Mouse (Mus musculus) heart, adult 9 months (tissue): ENCODE measurements around the gene Emc8.
"Not testable (repeated sequence)": the region's sequence is repeated elsewhere in the genome, so short reads cannot be mapped to it uniquely, and the experiment has no call there.

ENCODE experiments used
- DNase-seq, 2 experiments: peaks; one replicate each; pipeline ENCODE4 v3.0.0; 2022; ENCODE audit warnings: low spot score in 2 of 2

Gene Emc8

DNA sequence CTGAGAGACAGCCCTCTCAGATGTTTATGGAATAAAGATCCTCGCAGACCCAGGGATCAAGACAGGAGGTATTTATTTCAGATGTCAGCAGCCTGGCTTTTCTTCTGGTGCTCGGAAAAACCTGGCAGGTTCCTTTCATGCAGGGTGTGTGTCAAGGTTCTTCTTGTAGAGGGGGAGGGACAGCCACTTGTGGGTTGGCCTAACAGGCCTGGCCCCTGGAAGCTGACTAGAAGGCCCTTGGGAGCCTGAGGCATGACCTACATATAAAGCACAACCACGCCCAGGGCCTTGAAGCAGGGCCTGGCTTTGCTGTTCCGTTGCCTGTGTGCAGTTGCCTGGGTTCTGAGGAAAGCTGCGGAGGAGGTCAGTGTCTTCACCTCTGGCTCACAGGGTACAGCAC lies 16.7 kb upstream of the Emc8 start:
- peak; percentile 70 to 71 for DNase-seq

GRCm38 (mm10) chr8:120684082-120684481 lies 15.7 kb upstream of the Emc8 start:
- DNase-seq: no peak

DNA sequence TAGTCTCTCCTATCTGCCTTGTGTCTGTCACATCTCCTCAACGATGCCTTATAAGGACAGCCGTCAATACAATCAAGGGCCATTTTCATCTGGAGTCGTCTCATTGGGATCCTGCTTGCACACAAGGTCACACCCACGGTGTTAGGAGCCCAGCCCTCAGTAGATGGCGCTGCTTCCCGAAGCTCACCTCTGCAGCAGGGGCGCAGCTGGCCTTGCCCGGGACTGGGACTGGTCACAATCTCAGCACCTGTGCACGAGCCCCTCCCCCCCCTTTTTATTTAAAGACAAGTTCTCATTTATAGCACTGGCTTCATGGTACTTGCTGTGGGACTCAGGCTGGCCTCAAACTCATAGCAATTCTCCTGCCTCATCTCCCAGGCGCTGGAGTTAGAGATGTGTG lies 15.2 kb upstream of the Emc8 start:
- peak; percentile 56 to 74 for DNase-seq

DNA sequence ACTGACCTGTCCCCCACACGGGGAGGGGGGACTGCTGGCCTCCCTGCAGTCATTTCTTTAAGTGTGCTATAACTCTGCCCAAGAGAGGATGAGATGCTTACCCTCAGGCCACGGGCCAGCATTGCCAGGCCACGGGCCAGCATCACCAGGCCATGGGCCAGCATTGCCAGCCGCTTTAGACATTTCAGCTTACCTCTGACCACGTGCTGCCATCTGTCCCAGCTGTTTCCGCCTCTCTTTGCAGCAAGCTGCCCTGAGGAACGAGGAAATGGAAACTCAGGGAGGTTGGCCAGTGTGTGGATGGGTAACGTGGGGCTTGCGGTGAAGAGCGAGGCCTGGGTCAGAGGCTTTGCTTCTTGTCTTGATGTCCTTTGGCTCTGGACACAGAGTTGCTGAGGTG lies 12.7 kb upstream of the Emc8 start:
- no peak for DNase-seq

- not testable (repeated sequence) for DNase-seq
These were observed 12.0 kb upstream of the Emc8 start for GRCm38 (mm10) chr8:120680405-120680804.

DNA sequence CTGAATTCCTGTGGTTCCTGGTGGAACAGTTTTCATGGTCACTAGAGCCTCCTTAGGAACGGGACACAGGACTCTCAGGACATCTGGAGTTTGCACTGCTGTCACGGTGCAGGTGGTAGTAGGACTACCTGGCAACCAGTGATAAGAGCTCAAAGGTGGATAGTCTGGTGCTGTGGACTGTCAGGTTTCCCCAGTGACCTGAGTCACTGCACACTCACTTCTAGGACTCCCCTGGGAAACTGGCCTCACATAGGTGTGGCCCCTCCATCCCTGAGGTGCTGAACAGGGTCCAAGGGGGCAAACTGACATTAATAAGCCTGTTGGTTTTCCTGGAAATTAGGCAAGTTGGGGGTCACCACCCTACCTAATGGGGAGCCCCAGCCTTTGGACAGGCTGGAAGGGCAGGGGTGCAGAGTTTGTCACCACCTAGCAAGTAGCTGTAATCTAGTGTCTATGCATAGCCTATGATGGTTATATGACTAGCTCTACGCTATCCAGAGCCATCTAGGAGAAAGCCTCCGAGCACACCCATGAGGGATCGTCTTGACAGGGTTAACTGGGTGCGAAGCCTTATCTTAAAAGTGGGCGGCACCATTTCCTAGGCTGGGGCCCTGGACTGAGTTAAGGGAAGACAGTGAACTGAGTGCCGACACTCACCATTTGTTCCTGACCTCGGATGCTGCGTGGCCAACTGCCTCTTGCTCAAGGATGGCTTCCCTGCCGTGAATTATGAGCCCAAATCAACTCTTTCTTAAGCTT lies 11.4 kb upstream of the Emc8 start:
- DNase-seq: no peak

GRCm38 (mm10) chr8:120678447-120678846 lies 10.1 kb upstream of the Emc8 start:
- DNase-seq: peak; percentile 76 to 84

GRCm38 (mm10) chr8:120675718-120676117 lies 7.3 kb upstream of the Emc8 start:
- no peak for DNase-seq

- no peak for DNase-seq
These were observed 4.9 kb upstream of the Emc8 start for GRCm38 (mm10) chr8:120673298-120673697.

DNA sequence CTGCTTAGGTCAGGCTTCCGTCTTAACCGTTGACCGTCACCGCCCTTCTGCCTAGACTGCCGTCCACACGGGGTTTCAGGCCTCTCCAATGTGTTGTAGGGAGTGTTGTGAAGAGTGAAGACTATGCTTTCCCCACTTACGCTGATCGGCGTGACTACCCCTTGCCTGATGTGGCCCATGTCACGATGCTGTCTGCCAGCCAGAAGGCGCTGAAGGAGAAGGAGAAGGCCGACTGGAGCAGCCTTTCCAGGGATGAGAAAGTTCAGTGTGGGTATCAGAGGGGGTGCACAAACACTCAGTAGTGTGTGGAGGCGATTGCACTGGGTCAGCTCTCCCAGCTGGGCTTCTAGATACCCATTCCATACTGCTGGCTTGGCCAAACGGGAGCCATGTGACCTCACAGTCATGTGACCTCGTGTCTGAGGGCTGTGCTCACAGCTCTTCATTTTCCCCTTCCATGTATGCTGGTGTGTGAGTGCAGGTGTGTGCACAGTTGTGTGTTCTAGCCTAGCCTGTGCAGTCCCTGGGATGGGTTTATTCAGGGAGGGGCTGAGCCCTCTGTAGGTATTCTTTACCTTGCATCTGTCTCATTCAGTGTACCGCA lies 4.4 kb upstream of the Emc8 start:
- DNase-seq: no peak

- no peak for DNase-seq
These were observed 3.4 kb upstream of the Emc8 start for GRCm38 (mm10) chr8:120671775-120672174.

- peak; percentile 88 to 90 for DNase-seq
These were observed 606 bp downstream of the Emc8 start, which contains the start of the genes Gm27021 and Cox4i1 for GRCm38 (mm10) chr8:120667561-120668373. Gene Gm27021 (minus strand): TSS chr8:120668079. Gene Cox4i1 (plus strand): TSS chr8:120668222.

DNA sequence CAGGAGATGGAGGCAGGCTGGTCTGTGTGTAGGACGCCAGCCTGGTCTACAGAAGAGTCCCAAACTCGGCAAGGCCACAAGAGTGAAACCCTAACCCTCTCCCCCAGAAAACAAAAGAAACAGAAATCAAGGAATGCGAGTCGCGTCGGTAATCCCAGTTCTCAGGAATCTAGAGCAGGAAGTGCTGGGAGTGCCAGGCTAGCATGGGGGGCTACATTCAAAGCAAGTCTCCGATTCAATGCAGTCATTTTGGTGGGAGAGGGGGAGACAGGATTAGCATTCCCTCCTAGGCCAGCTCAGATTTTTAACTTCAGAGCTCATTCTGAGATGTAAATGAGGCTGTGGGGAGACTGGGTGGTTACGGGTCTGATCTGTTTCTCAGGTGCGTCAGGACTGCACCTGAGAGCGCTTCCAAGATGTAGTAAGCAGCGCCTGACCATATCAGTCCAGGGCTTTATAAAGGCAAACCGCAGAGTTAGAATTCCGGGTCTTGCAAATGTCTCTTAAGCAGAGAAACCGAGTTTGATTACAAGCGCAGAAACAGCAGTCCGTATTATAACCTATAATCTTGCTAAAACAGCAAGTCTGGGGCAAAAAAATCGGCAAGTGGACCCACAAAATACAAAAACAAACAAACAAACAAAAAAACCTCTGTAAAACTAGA lies 1.4 kb downstream of the Emc8 start:
- no peak for DNase-seq

DNA sequence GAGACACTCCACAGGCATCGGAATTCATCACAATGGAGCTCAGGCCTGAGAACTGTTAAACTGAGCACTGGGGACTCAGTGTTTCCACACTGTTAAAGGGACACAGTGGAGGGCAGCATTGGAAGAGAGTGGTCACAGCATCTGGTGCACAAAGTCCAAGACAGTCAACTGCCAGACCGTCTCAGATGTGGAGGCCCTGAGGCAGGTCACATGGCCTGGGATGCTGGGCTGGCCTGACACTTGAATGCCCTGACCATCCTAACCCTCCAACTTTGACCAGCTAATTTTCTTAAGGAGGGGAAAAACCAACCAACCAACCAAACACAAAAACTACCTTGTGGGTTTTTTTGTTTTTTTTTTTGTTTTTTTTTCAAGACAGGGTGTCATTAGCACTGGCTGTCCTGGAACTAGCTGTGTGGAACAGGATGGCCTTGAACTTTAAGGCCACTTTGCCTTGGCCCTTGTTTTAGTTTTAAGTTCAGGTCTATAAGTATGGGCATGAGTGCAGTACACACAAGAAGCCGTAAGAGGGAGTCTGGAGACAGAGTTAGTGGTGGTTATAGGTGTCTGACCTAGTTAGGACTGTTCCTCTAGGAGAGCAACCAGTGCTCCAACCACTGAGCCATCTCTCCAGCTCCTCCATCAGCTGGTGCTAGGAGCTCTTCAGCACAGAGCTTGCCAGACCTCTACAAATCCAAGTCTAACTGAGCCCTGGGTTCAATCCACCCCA lies 2.5 kb downstream of the Emc8 start:
- DNase-seq: no peak

GRCm38 (mm10) chr8:120664566-120664965 lies 3.8 kb downstream of the Emc8 start:
- no peak for DNase-seq

DNA sequence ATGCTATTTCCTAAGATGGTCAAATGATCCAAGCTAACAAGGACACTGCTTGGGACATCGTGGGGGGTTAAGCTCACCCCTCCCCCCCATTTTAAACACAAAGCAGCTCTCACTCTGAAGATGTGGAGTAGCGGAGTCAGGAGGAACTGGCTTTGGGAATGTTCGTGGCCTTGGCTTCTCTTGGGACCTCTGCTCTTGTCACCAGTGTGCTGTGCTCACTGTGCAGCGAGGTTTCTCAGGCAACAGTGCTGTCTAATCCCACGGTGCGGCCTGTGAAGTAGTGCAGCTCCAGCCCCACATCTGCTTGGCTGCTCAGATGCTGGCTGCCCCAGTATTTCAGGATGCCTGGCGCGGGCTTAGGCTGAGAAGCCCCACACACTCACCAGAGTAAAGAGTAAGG lies 11.0 kb downstream of the Emc8 start:
- DNase-seq: no peak

DNA sequence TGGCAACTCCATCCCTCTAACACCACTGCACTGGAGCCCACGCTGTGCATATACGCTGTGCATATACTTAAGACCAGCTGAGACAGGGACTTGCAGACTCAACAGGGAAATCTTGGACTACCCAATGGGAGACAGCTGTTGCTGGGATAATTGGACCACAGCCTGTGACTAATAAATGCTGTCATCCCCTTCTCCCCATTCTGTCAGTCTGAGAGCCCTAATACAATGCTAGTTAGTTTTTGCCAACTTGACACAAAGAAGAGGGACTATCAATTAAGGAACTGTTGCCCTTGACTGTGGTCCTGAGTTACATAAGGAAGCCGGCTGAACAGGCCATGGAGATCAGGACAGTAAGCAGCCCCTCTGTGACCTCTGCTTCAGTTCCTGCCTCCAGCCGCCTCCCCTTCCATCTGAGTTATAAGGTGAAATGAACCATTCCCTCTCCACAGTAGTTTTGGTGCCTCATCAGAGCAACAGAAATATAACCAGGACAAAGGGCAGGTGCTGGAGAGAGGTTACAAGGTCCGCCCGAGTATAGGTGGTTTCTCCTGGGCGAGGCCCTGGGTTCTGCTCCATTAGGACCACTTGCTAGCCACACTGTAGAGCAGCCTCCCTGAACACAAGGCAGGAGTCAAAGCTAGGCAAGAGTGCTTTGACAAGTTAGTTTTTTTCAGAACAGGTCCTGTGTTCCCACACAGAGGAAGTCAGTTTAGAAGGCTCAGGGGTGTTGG lies 11.9 kb downstream of the Emc8 start:
- no peak for DNase-seq

DNA sequence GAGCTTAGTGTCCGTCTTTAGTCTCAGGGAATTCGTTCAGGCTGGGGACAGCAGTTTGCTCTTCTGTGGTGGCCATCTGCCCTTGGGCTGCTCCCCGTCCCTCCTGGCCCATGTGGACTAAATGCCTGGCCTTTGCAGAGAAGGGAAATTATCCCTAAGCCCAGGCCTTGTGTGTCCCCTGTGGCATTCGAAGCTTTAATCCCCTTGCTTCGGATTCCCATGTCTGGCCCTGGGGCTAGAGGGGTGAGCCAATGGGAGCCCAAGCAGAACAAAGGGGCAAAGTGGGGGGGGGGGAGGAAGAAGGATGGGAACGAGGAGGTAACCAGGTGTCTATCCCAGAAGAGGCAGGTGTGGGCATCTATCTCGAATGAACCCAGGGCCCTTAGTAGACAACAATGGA lies 20.8 kb downstream of the Emc8 start, which contains the start of gene 1190005I06Rik:
Gene 1190005I06Rik (minus strand): TSS at position 101 of the 400 bp plus-strand sequence.
- no peak for DNase-seq

DNA sequence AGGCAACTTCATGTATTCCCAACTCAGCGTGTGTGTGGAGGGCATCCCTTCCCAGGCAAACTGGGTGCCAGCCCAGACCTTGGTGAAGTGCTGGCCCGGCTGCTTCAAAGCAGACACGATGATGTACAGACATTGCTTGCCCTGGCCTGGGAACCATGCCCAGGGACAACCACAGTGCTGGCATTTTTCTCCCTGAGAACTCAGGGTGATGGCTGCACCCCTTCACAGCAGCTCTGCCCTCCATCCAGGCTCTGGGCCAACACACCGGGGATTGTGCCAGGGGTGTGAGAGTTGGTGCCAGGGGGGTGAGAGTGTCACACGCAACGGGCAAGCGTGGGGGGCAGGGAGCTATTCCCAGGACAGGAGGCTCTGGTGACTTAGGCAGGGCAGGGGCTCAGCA lies 23.7 kb downstream of the Emc8 start:
- DNase-seq: peak; percentile 64 to 77

DNA sequence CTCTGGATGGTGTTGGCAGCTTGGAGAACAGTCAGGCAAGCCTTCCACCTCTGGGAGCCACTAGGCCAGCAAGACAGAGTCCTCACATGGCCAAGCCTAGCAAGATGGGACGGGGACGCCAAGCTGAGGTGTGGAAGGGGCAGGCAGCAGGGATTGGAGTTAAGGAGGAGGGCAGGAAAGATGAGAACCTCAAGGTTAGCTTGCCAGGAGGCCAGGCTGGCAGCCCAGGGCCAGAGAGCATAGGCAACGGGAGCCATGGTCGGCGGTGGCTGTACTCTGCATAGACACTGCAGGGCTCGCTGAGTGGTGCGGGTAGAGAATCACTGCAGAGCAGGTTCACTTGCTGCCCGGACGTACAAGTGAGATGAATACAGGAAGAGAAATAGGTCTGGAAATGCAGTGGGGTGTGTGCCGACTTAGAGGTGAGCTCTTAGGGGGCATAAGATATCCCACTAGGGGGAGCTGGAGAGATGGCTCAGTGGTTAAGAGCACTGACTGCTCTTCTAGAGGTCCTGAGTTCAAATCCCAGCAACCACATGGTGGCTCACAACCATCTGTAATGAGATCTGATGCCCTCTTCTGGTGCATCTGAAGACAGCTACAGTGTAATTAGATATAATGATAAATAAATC lies 26.2 kb downstream of the Emc8 start:
- DNase-seq: no peak
